Mouse (Mus musculus) regulatory T cell (primary cell): ENCODE results near the gene Mfsd2b.

Experiments
- in situ Hi-C: fragments of 300-600 bp; cut with MboI, MseI; formaldehyde crosslinking; loops from one replicate; pipeline ENCODE4 v1.15.1; 2025; ENCODE audit warnings: high pct_unique_total_duplicates

Mfsd2b gene

DNA sequence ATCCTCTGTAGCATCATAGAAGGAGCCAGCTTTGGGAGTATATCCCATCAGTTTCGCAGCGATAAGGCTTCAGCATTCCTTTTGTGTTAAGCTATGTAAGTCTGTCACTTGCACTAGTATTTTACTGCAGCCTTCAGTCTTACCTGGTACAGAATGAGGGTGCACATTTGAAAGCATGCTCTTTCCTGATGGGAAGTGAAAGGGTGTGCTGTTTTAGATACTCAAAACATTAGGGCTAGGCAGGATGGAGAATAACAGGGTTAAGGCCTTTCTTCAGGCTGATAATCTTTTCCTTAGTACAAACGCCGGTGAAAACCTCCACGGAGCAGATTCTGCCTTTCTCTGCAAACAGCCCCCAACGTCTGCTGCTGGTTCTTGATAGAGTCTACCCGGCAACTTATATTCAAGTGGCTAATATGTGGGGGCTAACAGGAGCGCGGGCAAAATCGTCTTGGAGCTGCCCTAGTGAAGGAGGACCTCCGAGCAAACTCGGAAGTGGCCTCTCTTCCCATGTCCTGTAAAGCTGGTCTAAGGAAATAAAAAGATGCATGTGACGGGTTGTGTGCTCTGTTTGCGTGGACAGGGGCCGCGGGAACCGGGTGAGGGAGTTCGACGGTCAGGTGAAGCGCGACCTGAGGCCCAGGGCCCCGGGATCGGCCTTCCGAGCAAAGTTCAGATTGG is 57.3 kb downstream of the Mfsd2b start:
- in situ Hi-C loops, result no loop called here

DNA sequence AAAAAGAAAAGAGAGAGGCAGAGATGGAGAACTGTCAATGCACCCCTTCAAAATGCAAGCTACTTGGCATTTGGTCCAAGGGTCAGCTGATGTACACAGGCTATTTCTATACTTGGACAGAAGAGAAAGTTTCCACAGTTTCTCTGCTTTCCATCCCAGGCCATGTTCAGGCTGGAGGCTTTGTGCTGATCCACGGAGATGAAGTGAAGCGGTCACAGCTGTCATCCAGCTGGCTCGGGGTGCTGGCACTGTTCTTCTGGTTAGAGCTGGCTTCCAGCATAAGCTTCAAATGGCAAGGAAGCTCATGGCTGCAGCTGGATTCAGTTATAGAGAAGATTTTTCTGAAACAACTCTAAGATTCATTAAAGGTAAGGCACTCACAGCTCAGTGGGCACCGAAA is 60.5 kb downstream of the Mfsd2b start:
- in situ Hi-C loops, result no loop called here
